Mouse (Mus musculus) heart, adult 18-20 months (tissue): Measurements from ENCODE around the gene Bcl2l10. TPM values are rescaled to one million over a fixed set of nuclear protein-coding genes. Genes with fewer than 3 reads are reported as not detected.
A peak's percentile ranks its signal among the peaks of the same experiment; 100 is the strongest.
"Not testable (repeated sequence)": the region's sequence is repeated elsewhere in the genome, so short reads cannot be mapped to it uniquely, and the experiment has no call there.

Experiments used
- DNase-seq, 2 experiments: peaks; one replicate each; pipeline ENCODE4 v3.0.0; 2021 to 2022; ENCODE audit warnings: mixed read lengths in 1 of 2
- total RNA-seq, 2 experiments: library from RNA; stranded (reverse); gene quantifications; 2 replicates each; pipeline ENCODE4 v1.2.3; 2021

Gene Bcl2l10
- total RNA-seq, 2 experiments from 2014 or later = 0.23 TPM; not detected in 1

DNA sequence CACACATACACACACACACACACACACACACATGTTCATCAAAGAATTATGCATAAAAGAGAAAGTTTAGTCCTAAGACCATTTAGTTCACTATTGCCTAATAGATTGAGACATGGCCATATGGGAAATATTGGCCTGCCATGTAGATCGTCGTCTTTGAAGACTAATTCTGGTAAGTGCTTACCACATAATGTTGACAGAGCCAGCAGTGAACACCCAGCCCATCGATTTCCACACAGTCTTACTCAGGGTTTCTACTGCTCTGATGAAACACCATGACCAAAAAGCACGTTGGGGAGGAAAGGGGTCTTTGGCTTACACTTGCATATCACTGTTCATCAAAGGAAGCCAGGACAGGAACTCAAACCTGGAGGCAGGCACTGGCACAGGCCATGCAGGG is 5.1 kb upstream of the Bcl2l10 start:
- no peak for DNase-seq

DNA sequence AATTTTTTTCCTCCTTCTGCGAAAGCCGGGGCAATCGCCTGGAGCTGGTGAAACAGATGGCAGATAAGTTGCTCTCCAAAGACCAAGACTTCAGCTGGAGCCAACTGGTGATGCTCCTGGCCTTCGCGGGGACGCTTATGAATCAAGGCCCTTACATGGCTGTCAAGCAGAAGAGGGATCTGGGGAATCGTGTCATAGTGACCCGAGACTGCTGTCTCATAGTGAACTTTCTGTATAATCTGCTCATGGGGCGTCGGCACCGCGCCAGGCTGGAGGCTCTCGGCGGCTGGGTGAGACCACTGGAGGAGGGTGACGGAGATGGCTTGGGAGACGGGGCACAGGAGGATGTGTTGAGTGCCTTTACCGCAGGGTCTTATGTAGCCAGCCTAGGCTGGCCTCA is 508 bp downstream of the Bcl2l10 start:
- peak in 1 of 2 experiments; percentile 5 for DNase-seq

DNA sequence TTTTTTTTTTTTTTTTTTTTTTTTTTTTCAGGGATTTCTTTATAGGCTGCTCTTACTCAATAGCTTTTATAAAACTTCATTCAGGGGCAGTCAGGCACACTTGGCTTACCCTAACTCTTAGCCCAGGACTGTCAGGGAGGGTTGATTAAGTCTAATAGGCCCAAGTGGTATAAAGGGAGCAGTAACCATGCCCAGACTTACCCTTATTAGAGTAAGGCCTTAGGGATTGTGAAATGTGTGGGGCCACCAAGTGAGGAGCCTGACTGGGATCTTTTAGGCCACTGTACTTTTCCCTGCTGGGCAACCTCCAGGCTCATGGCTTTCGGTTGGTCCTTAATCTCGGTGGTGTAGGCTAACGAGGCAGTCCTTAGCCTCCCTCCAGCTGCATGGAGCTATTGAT is 1.1 kb downstream of the Bcl2l10 start:
- DNase-seq = peak in 1 of 2 experiments; percentile 7

DNA sequence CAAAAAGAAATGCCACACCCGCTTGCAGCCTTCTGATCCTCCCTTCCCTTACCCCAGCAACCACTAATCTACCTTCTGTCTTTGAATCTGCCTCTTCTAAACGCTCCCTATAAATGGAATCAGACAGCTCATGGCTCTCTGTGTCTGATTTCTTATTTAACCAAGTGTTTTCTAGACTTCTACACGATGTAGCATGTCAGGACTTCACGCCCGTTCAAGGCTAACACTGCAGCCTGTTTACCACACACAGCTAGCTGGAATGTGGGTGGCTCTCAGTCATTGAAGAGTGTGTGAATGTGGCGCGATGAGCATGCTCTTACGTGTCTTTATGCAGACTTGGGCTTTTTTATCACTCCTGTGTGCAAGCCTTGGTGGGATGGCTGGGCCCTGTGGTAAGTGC is 5.5 kb downstream of the Bcl2l10 start:
- DNase-seq = no peak

DNA sequence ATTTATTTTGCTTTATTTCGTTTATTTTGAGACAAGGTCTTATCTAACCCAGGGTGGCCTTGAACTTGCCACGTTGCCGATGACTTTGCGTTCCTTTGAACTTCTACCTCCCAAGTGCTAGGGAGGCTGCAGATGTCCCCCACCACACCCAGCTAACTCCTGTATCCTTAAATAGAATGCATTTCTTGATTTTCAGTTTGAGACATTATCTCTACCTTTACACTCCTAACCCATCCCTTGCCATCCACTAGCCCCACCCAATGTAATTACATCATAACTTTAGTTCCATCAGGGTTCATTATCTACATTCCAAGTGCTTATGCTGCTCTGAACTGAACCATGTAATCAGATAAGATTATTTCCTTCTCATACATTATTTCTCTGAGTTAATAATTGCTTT is 8.2 kb downstream of the Bcl2l10 start:
- DNase-seq = no peak

DNA sequence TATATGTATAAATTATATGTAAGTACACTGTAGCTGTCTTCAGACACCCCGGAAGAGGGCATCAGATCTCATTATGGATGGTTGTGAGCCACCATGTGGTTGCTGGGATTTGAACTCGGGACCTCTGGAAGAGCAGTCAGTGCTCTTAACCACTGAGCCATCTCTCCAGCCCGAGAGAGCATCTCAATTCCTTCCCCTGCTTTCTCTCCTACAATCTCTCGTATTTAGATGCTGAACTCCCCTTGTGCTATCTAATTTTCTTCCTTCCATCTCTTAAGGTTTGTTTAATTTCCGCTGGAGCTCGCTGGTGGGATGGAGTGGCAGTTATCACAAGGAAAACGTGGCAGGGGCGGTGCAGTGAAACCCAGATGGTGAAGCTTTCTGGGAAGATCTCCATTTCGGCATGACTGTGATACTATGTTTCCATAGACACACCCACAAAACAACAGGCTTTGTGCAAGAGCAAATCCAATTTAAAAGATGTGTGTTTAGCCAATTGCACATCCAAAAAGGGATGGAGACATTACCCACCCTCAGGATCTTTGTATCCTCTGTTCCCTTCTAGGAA is 9.6 kb downstream of the Bcl2l10 start:
- DNase-seq = no peak

DNA sequence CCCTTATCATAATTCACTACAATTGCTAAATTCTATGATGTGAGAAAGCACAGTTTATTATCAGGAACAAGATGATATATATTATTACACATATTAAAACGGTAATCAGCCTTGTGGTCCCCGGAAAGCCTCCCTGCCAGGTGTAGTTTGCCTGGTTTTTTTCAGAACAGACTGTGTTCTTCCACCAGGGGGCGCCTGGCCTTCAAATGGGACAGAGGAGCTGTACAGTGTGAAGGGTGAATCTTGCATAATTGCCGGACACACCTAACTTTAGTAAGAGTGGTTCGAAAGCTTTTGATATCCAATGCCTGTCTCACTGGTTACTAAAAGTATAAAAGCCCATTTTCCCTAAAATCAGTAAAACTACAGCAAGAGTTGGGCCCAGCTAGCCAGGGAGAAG is 14.1 kb downstream of the Bcl2l10 start:
- DNase-seq = peak; percentile 76 to 95

DNA sequence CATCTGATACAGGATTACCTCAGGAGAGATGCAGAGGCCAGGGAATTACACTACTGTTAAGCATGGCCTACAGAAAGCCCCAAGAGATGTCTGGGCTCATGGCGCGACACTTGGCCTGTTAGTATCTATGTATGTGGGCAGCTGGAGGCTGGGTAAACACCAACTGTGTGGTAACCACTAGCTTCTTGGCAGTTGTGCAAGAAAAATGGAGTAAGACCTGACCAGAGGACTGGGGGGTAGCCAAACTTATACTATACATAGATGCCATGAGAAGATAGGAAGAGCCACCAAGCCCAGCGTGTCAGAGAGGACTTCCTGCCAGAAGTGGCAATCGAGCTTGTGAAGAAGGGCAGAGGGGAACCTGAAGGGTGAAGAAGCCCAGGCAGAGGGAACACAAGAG is 14.6 kb downstream of the Bcl2l10 start:
- no peak for DNase-seq

DNA sequence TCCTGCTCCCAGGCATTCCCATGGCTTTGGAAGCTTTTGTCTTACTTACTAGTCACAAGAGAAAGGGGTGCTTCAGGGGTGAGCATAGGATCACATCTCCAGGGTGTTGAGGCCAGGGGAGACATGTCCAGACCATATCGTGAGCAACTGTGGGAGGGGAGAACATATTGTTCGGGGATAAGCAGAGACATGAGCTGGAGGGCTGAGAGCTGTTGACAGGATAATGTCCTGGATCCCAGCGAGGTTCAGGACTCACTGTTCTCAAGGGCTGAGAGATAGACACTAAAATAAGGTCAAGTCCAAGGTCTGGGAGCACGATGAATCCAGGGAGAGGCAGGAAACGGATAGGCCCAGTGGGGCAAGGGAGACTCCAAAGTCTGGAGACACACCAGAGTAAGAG is 15.4 kb downstream of the Bcl2l10 start:
- peak; percentile 25 to 64 for DNase-seq

DNA sequence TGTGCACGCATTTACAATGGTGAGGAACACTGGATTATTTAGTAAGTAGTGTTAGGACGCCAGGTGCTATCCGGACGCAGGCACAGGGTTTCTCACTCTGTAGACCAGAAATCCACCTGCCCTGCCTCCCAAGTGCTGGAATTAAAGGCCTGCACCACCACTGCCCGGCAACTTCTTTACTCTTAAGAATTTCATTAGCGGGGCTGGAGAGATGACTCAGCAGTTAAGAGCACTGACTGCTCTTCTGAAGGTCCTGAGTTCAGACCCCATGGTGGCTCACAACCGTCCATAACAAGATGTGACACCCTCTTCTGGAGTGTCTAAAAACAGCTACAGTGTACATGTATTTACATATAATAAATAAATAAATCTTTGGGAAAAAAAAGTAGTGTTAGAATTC is 16.1 kb downstream of the Bcl2l10 start:
- not testable (repeated sequence) for DNase-seq

DNA sequence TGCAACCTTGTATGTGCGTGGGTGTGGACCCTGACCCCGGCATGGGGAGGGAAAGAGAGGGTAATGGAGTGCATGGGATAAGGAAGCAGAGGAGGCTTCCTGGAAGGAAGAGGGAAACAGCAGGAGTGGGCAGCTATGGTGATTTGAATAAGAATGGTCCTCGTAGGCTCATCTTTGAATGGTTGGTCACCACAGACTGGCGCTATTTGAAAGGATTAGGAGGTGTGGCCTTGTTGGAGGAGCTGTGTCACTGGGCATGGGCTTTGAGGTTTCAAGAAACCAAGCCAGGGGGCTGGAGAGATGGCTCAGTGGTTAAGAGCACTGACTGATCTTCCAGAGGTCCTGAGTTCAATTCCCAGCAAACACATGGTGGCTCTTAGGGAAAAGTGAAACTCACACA is 17.6 kb downstream of the Bcl2l10 start:
- DNase-seq = no peak

DNA sequence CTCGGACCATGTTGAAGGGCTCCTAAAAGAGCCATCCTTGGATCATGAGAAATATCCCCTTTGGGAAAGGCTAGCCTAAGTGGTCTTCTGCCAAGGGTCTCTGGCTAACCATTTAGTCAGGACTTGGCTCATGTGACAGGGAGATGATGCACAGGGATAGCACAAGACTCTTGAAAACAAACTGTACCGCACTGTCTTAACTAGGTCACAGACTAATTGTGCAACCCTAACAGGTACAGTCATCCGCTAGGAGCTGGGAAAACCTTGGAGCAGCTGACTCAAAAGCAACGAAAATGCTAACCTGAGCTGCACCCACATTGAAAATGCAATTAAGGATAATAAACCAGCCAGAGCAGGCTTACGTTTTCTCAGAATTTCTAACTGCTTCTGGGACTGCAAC is 18.6 kb downstream of the Bcl2l10 start:
- DNase-seq = no peak

DNA sequence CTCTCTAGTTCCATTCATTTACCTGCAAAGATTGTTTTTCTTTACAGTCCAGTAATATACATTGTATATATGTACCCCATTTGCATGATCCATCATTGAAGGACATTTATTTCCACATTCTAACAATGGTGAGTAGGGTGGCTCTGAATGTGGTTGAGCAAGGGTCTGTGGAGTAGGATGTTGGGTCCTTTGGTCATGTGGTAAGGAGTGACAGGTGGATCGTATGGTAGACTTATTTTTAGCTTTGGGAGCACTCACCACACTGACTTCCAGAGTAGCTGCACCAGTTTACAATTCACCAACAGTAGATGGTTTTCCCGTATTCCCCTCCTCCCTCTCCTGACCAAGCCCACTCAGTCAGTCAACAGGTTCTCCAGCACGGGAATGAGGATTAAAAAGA is 21.2 kb downstream of the Bcl2l10 start:
- no peak for DNase-seq

DNA sequence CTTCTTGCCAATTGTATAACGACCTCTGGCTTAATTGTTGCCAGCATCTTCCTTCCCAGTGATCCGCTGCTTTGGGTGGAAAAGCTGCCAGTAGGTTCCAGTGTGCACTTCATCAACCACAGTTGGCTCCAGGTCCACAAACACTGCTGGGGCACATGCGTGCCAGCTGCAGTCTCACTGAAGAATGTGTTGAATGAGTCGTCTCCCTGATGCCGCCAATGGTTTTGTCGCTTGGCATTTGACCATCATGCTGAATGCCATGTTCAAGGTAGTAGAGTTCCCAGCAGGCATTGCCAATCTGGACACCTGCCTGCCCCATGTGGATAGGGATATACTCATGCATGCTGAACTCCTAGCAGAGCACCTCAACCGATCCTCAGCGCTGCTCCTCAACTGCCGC is 28.0 kb downstream of the Bcl2l10 start:
- DNase-seq = no peak

DNA sequence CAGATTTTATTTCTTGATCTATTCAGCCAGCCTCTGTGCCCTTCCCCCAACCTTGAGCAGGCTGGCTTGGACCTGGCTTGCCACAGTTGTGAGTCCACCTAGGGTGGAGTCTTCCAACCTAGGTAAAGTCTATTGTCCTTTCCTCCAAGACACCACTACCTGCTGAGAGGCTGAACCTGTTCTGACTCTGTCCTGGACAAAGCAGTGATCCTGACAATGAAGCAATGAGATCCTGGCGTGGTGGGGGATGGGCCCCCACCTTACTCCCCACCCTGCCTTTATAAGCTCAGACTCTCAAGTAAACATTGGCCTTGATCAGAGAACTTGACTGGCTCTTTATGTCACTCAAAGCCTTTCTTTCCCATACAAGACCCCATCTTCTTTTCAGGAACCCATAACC is 28.9 kb downstream of the Bcl2l10 start:
- no peak for DNase-seq

DNA sequence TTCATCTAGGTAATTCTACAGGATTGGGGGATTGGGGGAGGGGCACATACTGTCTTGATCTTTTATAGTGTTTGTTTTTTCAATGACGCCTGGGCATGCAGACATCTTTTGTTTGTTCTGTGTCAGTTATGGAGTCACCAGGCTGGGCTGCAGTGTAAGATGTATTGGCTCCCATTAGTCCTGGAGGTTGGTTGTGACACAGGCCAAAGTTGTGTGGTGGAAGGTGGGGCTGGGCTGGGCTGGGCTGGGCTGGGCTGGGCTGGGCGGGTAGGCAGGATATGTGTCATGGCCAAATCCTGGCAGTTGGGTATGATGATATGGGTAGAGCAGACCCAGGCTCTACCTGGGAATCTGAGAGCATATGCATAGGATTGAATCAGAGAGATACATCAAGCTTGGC is 31.2 kb downstream of the Bcl2l10 start:
- DNase-seq = no peak

DNA sequence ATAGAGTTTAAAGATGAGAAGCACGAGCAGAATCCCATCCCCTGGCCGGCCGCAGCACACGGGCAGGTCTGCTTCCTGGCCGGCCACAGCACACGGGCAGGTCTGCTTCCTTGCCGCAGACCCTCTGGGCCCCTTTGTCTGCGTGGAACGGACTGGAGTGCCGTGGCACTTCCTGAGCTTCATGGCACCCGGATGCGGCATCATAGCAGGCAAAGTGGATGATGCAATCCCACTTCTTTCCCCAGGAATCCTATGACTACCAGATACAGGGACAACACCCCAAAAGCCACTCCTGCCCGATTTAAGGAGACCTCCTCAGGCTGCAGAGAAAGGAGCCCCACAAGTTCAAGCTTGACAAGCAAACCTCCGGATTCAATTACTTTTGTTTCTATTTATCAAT is 35.3 kb downstream of the Bcl2l10 start:
- DNase-seq = no peak

DNA sequence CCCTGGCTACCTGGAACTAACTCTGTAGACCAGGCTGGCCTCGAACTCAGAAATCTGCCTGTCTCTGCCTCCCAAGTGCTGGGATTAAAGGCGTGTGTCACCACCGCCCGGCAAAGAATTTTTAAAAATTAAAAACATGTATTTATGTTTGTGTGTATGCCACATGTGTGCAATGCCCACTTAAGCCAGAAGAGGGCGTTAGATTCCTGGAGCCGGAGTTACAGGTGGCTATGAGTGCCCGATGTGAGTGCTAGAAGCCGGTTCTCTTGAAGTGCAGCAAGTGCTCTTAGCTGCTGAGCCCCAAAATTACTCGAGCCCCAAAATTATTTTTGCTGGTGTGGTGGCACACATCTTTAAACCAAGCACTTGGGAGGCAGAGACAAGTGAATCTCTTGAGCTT is 36.2 kb downstream of the Bcl2l10 start:
- no peak for DNase-seq

DNA sequence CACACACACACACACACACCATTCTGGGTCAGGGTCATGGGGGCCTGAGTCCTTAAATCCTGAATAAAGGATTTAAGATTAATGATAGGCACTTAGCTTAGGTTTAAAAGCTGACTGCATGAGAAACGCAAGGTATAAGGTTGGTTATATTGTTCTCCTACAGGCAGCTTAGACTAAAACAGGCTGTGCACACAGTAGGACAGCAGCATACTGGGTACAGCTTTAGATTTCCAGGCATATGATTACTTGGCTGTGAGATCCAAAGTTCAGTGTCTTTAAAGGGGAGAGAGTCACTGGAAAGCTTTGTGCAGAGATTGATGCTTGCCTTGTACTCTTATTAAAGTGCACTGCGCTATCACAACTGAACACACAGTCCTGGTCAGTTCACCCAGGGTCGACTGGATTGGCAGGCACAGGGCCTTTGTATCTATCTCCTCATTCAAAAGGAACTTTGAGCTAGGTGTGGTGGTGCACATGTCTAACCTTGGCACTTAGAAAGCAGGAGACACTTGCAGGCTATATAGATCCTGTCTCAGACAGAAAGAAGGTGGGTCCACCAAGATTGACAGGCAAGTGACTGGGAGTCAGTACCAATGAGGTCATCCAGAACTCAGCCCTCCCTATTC is 36.9 kb downstream of the Bcl2l10 start:
- no peak for DNase-seq

DNA sequence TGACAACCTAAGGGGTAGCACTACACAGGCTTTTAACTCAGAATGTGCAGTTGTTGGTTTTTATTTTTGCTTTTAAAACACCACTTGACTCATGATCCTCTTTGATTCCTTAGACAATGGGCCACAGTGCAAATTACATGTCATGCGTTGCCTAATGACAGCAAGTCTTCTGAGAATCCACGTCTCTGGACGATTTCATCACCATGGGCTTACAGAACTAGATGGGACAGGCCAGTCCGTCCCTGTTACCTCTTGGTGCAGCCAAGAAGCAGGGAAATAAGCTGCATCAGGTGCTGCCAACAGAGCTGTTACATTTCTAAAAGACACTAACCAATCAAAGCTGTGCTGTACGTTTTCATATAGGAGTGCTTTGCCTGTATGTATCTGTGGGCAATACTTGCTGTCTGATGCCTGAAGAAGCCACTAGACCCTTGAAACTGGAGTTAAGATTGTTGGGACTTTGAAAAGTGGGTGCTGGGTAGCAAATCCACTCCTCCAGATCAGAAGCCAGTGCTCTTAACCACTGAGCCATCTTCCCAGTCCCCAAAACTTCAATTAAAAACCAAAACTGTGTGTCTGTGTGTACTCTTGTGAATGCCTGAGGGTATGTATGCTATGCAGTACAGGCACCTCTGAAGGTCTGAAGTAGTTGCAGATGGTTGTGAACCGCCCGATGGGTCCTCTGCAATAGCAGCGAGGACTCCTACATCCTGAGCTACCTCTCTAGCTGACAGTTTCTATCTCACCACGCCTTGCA is 37.8 kb downstream of the Bcl2l10 start:
- no peak for DNase-seq

DNA sequence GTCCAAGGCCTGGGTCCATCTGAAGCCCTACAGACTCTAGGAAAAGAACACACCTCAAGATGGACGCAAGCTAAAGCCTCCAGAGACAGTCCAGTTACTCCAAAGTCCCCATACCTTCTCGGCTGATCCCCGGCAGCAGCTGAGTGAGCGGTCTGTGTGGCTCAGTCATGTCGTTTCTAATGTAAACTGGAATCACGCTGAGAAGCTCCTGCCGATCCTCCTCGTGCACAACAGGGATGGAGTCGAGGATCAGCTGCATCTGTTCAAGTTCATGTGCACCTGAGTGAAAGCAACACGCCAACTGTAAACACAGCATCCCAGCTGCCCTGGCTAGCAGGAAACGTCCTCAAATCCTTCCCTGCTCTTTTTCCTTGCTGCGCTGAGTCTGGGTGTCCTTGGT is 45.7 kb downstream of the Bcl2l10 start:
- DNase-seq = no peak

DNA sequence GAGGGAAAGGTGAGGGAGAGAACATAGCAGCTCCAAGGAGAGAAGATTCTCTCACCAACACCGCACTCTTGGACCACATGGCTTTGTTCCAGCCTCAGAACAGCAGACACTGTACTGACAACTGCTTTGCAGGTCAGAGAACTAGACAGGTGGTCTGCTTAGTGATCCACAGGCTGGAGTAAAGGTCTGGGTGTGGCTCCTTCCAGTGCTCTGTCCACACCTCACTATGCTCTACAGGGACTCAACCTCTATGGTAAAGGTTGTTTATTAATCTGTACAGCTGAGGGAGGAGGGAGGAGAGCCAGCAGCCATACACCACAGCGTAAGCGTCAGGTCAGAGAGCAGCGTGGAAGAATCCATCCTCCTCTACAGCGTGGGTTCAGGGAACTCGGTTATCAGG is 48.4 kb downstream of the Bcl2l10 start:
- no peak for DNase-seq

DNA sequence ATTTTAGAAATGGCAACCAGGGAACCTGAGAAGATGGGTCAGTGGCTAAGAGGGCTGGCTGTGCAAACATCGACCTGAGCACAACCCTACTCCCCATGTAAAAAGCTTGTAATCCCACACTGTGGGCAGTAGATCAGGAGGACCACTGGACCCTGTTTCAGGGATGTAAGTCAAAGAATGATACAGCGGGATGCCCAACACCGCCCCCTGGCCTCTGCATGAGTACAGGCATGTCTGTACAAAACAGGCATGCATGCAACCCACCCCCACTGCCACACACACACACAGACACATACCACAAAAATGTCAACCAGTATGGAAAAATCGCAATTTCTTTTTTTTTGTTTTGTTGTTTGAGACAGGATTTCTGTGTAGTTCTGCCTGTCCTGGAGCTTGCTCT is 51.5 kb downstream of the Bcl2l10 start:
- no peak for DNase-seq

DNA sequence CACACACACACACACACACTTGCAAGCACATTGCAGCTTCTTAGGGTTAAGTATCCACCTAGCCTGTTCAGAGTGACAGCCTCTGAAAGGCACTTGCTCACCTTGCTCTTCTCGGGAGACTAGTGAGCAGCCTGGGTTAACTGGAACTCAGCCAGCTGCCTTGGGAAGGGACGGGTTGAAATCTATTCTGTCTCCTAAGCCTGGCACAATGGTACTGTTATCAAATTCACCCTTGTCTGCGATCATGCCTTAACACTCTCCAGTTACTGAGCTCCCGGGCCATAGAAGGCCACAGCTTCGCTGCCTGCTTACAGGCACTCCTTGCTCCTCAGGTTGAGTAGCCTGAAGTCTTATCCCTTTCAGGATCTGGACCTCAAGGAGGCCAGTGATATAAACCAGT is 53.1 kb downstream of the Bcl2l10 start:
- peak; percentile 17 to 25 for DNase-seq
